Mouse (Mus musculus): ENCODE measurements at regions not wholly inside any gene's neighbourhood (a gene's known extent, or its start where the extent isn't known, plus 50 kb on each side); places are given as distances from the start of the nearest gene placed in this dataset.

DNA sequence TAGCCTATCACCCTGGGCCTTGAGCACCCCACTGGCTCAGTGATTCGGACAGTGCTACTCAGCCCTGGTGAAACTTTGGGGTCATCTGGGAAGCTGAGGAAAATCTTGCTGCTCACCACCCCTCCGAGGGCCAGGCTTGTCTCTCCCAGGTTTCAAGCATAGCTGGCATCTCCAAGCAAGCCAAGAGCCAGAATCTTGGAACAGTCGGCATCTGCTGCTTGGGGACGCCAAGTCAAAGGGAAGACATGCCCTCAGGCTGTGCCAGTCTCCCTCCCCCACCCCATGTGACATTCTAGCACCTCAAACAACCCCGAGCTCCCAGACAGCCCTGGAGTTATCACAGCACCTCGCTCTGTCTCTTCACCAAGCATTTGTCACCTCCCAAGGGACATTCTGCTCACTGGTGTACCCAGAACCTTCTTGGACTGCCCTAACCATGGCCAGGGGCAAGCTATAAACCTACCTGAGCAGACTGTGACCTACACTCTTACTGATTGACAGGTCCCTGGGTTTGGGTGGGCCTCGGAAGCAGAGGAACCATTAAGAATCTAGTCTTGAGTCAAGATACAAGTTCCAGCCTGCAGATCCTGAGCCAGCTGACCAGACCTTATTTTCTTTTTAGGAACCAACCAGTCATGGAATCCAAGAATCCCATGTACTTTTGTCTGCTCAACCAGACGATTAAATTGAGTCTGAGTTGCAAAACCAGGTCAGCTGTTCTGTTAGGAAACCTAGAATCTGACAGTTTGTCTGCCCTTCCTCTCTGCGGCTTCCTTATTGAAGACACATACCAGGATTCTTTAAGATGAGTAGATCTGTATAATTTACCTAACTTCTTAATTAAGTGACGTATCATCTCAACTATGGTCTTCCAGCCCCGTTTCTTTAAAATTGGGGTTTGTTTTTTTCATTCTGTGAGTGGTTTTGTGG is 83.0 kb upstream of the Otos start:
- DNase-seq (ENCODE audit: low spot score in 2 of 2): no peak

DNA sequence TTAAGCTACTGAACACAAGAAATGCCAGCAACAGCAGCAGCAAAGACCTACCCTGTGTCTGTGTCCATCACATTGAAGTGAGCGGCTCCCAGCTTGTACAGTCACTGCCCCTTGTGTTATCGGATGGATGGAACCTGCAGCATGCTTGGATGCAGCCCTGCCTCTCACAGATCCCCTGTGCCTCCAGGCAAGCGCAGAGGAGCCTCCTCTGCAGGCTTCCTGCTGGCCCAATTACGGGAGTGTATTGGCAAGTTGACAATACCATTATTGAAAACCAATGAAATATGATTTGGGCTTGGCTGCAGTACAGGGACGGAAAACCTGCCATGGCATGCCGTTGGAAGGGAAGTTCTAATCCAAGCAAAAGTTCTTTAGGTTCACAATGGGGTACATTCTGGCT is 81.9 kb upstream of the Otos start:
- DNase-seq (ENCODE audit: low spot score in 2 of 2): peak; percentile 44 to 49

DNA sequence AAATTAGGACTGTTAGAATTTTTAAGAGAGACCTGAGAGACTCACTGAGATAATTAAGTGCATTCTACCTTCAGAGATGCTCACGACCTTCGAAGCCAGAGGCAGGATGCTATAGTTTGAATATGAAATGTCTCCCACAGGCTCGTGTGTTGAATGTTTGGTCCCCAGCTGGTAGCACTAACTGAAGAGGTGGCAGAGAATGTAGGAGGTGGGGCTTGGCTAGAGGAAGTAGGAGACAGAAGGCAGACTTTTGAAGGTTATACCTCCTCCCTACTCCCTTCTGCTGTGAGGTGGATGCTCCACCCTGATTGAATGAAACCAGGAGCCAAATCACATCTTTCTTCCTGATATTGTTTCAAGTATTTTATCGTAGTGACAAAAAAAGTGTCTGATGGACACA is 79.3 kb upstream of the Otos start:
- DNase-seq (ENCODE audit: low spot score in 2 of 2): no peak

DNA sequence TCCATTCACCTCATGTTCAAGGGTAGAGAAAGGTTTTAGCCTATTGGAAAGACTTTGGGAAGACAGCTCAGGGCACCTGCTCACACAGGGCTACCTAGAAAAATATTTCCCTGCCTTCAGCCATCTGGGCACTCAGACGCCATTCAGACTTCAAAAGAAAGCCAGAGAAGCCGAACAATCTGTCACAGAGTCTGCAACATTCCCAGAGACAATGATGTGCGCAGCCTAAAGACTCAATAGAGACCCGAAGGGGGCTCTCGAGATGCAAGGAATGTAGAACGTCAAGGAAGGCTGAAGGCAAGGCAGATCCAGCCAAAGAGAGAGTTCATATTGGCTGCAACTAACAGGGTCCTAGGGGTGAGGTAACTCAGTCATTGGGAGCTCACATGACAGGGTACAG is 78.7 kb upstream of the Otos start:
- DNase-seq (ENCODE audit: low spot score in 2 of 2): no peak

DNA sequence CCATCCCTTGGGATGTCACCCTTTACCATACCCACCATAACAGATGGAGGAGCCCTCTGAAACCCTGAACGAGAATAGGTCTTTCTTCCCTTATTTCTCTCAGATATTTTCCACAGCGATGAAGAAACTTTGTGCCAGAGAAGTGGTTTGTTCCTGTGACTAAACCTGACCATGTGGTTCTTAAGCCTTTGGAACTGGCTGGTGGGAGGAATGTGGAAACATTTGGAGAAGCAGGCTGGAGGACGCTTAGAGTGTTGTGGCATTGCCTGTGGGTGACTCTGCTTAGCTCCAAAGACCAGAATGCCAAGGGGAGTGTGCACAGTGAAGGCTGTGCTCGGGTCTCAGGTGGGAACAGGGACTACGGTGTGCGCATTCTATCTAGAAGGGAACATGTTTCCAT is 77.7 kb upstream of the Otos start:
- no peak for DNase-seq (ENCODE audit: low spot score in 2 of 2)

DNA sequence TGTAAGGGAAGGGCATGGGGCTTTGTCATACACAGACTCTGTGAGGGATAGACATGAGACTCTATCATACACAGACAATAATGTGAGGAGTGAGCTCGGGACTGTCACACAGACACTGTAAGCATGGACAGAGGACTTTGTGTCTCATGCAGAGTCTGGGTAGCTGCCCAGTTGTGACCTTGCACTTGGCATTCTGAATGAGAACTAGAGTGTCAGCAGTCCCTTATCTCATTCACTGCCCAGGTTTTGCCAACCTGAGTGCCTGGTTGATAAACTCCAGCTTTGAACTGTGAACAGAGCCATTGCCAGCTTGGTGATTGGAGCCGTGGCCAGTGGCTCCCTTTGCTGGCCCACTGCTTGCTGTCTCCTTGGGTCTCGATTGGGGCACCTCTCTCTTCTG is 75.5 kb upstream of the Otos start:
- no peak for DNase-seq (ENCODE audit: low spot score in 2 of 2)

DNA sequence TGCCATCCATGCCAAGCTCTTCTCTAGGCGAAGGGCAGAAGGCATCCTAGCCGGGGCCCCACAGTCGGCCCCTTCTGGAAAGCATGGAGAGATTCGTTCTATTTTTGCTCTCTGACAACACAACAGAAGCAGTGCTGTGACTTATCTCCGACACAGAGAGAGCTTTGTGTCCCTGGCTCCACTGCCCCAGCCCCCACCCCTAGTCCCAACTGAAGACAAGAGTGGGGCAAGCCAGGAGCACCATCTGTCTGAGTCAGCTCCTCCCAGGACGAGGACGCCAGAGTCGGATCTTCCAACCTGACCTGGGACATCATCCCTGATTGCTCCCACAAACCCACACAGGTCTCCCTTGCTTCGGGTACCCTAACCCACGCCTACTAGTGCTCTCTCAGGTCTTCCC is 71.9 kb upstream of the Otos start:
- no peak for DNase-seq (ENCODE audit: low spot score in 2 of 2)

DNA sequence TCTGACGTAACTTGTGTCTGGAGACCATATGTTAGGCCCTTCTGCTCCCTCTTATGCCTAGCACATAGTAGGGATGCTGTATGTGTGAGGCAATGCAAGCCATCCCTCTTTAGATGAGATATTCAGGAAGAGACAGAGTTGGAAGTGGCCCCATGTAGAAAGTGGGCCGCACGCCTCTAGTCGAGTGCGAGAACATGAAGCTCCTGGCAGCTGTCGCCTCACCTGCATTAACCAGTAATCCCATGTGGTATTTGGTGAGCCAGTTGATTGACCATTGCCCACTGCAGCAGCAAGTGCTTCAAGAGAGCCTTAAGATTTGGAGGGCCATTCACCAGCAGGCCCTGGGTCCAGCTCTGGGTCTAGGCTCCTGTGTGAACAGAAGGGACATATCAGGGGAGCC is 71.2 kb upstream of the Otos start:
- DNase-seq (ENCODE audit: low spot score in 2 of 2): no peak

DNA sequence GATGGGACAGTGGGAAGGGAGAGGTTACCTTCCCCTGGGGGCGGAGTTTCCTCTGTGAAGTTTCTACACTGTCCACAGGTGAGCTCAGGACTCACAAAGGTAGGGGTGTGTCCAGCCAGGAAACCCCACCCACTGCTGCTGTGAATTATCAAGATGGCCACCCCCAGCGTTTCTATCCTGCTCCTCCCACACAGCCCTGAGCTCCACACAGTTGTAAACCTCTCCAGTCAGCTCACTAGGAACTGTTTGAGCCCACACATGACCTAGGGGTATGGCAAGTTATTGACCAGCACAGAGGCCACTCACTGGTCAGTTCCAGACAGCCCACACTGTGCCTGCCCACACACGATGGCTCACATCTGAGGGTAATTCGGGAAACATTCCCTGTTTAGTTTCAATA is 69.5 kb upstream of the Otos start:
- no peak for DNase-seq (ENCODE audit: low spot score in 2 of 2)

DNA sequence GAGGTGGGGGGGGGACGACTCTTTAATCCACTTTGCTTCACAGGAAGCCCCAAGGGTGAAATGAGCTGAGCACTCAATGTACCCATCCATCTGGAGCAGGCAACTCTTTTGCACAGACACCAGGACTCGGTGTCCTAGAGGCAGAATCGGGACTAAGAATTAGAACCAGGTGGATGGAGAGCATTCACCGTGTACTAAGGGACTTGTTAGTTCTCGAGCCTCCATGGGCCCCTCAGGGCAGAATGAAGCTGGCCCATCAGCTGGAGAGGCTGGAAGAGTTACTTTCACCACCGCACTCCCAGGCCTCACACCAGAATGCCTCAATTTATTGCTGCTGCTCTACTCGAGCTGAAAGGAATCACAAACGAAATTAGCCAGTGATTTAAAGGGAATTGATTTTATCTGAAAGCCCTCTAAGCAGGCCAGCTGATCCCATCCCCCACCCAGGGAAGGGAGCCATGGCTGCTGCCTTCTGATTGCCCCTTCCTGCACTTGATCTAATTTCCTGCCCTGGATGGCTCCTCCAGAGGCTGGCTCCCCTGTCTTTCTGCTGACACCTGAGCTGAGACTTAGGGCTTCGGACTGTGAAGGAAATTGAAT is 66.2 kb upstream of the Otos start:
- DNase-seq (ENCODE audit: low spot score in 2 of 2): no peak

DNA sequence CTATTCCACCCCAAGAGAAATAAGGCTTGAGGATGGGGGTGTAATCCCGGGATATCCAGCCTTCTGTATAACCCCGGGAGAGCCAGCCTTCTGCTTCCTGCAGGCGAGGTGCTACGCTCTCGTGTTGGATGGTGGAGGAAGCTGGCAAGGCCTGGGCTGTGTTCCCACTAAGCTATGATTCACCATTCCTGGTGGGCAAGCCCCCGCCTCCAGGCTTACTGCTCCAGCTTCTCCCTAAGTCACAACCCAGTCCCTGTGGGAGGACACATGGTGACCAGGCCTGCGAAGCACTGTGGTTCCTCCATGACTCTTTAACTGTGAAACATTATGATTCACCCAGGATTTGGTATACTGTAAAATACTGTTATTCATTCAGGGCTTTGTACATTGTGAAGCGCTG is 63.7 kb upstream of the Otos start:
- no peak for DNase-seq (ENCODE audit: low spot score in 2 of 2)

DNA sequence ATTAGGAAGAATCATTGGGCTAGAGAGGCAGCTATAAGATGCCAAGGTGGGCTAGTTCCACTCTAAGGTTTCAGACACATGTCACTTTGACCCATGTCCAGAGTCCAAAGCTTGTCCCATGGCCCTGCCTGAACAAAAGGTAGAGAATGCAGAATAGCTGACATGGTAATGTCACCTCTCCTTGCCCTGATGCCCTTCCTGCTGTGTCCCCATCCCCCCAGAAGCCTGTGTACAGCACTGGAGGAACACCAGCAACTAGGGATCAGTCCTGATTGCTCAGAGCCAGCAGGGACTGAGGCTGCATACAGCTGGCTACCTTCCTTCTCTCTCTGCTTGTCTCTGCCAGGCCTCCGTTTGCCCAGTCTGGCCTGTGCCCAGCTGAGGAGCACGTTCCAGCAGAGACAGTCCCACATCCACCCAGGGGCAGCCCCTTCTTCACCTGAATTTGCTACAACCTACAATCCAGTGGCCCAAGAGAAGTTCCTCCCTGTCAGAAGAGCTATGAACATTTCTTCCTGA is 61.7 kb upstream of the Otos start:
- DNase-seq (ENCODE audit: low spot score in 2 of 2): no peak

DNA sequence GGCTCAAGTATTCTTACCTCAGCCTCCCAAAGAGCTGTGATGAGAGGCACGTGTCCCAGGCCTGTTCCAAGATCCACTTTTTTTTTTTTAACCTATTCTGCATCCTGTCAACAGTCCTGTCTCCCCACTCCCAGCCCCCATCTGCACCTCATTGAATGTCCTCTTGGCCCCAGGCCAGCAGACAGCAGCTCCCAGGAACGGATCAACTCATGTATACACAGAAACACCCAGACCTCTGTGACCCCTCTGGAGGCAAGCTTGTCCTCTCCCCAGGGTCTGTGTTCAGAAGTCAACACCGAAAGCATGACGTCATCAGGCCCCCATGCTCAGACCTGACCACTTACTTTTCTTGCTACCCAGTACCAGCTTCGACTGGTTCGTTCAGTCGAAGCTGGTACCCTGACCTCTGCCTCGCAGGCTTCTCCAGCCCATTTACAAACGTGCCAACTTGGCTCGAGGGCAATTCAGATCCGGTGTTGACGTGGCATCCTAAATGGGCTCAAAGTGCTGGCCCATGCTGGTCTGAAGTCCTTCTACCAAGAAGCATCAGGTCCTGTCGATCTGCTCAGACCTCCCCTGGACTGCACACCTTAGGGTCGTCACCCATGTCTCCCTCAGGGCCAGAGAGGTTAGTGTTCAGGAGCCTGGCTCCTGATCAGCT is 60.7 kb upstream of the Otos start:
- no peak for DNase-seq (ENCODE audit: low spot score in 2 of 2)

DNA sequence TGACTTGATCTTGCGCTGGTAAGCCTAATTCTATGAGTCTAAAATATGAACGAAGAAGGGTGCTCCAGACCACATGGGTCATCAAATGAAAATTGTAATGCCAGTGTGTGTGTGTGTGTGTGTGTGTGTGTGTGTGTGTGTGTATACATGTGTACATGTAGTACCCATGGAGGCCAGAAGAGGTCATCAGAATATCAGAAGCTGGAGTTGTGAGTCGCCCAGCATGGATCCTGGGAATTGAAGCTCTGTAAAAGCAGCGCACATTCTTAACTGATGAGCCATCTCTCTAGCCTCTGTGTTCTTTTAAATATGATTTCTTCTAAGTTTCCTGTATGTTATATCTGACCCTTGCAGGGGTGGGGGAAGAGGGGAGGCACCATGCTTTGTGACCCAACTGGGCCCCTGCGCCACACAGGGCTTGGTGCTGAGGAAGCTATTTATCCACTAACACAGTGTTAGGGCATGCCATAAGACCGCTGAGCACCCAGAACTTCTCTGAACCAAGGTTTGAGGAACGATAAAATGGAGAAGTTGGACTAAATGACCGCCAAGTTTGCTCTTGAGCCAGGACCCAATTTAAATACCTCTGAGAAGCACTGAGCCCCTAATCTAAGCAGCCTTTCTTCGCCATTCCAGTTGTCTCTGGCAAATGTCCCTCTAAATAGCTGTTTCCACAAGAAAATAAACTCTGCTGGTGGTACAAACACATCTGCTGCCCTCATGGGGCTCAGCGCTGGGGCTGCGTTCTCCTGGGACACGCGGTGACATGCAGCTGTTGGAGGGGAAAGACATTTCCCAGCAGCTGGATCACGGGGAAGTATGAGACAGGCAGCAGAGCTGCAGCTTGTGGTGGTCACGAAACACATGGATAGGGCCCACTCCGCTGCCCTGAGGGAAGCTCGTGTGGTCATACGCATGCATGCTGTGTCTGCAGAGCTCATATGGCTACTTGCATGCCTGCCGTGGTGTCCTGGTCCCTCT is 59.6 kb upstream of the Otos start:
- no peak for DNase-seq (ENCODE audit: low spot score in 2 of 2)

DNA sequence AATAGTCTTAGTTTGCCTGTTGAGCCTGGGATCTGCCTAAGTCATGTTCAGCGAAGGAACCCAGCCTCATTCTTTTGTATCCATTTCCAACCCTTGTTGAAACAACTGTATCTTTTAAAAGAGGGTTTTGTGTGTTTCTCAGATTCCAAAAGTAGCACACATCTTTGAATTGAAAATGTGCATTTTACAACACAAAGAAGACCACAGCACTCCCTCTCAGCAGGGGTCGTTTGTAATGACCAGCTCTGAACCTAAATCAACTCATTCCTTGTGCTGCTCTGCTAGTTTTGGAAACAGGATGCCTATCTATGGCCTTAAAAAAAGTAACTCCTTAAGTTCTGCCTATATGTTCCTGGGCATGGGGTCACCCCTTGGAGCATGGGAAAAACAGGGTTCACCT is 58.8 kb upstream of the Otos start:
- DNase-seq (ENCODE audit: low spot score in 2 of 2): no peak

DNA sequence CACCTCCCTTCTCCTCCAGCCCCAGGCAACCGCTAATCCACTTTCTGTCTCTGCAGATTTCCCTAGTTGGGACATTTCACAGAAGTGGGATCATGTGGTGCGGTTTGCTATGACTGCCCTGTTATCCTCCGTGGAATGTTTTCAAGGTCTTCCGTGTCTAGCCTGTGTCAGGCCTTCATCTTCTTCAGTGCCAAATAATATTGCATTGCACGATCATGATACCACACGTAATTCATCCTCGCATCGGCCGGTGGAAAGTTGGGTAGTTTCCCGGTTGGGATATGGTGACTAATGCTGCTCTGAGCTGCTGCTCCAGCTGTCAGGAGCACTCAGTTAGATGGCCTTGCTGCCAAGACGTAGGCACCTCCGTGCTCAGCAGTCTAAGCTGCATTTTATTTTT is 55.3 kb upstream of the Otos start:
- no peak for DNase-seq (ENCODE audit: low spot score in 2 of 2)

DNA sequence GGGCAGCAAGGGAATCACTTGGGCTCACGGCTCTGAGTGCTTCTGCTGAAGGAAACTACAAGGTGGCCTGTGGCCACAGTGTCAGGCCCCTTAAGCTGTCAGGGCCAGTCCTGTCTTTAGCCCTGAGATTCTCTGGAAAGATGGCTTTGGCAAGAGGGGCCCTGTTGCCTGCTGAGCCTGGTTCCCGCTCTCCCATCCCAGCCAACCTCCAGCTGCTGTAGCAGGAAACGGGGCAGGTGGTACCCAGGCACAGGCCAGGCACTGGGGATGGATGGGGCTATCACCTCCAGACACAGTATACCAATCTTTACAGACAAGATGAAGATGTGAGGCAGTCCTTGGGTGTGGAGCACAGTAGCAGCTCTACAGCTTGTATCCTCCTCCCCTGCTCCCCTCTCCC is 54.6 kb upstream of the Otos start:
- DNase-seq (ENCODE audit: low spot score in 2 of 2): no peak

DNA sequence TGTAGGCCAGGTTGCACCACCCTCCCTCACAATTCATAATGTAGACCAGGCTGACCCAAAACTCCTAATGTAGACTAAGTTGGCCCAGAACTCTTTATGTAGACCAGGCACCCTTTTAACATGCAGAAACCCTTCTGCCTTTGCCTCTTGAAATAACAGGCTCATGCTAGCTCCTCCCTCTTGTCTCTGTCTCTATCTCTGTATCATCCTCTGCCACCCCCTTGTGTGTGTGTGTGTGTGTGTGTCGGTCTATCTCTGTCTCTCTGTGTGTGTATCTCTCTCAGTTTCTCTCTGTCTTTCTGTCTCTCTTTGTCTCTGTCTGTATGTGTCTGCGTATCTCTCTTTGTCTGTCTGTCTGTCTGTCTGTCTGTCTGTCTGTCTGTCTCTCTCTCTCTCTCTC is 51.5 kb upstream of the Otos start:
- no peak for DNase-seq (ENCODE audit: low spot score in 2 of 2)

DNA sequence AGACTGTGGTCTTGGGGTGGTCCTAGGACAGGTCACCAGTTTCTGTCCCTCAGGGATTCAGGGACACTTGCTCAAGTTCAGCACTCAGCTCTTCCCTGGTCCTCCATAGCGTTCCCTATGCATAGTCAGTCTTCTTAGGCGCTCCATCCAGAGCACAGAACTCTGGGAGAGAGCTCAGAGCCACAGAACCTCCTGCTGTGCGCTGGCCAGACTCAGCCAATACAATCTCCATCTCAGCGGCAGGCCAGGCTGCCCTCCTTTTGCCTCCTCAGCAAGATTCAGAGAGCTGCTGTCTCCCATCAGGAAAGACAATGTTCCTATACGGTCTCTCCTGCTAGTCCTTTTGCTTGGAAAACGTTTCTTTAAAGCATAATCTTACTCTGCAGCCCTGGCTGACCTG is 51.1 kb upstream of the Otos start:
- DNase-seq (ENCODE audit: low spot score in 2 of 2): no peak

DNA sequence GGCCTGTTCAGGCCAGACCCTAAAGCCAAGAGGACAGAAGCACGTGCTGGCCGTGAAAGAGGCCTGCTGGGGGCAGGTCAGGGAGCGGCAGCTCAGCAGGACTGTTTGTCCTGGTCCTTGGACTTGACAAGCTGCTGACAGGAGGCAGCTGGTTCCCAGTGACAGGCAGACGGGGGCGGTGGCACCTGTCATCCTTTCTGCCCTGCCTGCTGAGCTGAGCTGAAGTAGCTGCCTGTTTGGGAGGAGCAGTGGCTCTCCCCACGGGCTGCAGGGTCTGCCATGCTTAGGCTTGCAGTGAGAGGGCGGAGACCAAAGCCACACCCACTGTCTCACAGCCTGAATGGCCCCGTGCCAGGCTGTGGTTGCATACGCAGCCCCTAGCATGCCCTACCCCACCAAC is 50.4 kb upstream of the Otos start:
- DNase-seq (ENCODE audit: low spot score in 2 of 2): peak; percentile 53 to 61

DNA sequence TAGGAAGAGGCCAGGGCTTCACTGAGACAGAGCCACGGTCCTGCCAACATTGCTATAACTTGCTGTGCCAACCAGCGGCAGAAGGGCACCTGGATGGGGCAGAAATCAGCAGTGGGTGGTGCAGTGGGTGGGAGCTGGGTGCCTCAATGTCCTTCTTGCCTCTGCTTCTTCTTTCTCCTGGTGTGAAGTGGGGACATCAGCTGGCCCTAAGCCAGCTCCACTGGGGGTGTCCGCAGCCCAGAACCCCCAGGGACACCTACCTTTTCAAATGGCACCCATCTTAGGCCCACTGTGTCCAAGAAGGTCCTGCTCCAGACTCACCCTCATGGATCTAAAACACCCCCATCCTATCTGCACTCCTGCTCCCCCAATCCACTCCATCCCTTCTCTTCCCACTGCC is 49.9 kb upstream of the Otos start:
- DNase-seq (ENCODE audit: low spot score in 2 of 2): no peak
